Mouse (Mus musculus): ENCODE data around the gene Ndufaf3.

The Ndufaf3 gene

GRCm38 (mm10) chr9:108516380-108517251 lies 50.6 kb downstream of the Ndufaf3 start, which contains the start of gene Qrich1:
Gene Qrich1, plus strand, starts transcription at chr9:108516806.
- DNase-seq, result peak; percentile 96

Measured in cerebellum, adult 11-12 months (tissue).